Mouse (Mus musculus): ENCODE measurements at regions not wholly inside any gene's neighbourhood (a gene's known extent, or its start where the extent isn't known, plus 50 kb on each side); places are given as distances from the start of the nearest gene placed in this dataset.

DNA sequence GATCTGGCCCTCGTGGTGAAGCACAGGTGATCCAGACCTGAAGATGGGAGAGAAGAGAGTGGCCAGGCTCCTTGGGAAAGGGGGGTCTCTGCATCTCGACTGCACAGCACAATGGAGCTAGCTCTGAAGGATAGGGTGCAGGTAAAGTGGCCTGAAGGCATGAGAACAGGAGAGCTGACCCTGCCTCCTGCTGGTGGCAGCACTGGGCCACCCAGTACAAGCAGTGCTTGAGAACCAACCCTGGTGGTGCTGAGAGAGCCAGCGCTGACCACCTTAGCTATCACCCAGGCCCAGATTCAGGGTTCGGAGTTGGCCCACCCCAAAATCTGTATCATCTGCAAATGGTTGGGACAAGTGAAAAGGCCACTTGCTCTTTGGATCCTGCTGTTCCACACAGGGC is 66.2 kb downstream of the A730009L09Rik start:
- DNase-seq (ENCODE audit: extremely low read depth, insufficient read length, low spot score), result no peak

DNA sequence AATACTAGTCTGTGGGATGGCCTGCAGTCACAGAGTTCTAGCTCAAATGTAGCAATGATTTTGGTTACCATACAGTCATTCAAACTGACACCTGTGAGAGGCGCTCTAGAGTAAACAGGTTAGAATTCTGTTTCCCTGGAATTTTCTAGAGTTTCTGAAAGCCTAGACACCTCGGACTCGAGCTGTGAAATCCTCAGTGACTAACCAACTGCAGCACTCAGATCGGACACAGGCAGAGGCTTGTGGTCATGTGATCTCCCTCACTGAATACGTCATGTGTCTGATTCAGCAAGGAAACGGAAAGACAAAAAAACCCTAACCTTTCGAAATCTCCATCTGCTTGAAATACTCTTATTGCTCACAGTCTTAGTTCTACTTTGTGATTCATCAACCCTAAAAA is 68.4 kb downstream of the A730009L09Rik start:
- no peak for DNase-seq (ENCODE audit: extremely low read depth, insufficient read length, low spot score)

DNA sequence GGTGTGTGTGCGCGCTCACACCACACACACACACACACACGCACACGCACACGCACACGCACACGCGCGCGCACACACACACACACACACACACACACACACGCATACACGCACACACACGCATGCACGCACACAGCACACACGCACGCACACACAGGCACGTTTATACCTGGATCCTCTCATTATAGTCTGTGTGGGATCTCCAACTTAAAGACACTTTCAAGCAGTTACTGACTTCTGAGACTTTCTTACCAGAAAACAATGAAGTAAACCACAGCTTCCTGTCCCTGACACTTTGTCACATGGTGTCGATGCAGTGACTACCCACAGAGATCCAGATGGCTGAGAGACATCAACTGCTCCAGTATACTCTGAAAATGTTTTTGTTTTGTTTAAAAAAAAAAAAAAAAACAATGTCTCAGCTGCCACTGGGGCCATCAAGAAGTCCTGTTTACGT is 68.9 kb downstream of the A730009L09Rik start:
- no peak for DNase-seq (ENCODE audit: extremely low read depth, insufficient read length, low spot score)

DNA sequence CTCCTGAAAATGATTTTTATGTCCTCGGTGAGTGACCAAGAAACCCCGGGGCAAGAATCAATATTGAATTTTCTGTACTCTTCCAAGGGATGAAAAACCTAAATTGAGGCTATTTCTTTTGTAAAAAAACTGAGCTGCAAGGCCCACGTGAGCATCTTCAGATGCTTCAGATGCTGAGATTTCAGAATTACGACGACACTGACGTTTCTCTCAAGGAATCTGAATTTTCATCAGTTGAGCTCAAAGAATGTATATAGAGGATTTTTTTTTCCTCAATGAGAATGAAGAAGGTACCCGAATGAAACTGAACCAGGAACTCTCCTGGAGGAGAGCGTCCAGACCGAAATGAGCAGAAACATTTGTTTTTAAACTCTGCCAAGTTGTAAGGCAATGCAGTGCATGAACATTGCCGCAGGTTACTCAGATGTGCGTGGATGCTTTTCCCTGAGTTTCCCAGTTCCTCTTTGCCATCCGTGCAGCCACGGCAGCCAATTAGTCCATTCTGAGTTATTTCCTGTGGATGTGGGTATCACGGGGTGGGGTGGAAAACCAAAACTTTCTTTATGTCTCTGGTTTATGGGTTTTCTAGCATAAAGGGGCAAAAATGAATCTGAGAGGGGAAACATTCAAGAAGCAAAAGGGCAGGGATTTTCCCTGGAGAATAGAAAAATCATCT is 69.9 kb downstream of the A730009L09Rik start:
- no peak for DNase-seq (ENCODE audit: extremely low read depth, insufficient read length, low spot score)

DNA sequence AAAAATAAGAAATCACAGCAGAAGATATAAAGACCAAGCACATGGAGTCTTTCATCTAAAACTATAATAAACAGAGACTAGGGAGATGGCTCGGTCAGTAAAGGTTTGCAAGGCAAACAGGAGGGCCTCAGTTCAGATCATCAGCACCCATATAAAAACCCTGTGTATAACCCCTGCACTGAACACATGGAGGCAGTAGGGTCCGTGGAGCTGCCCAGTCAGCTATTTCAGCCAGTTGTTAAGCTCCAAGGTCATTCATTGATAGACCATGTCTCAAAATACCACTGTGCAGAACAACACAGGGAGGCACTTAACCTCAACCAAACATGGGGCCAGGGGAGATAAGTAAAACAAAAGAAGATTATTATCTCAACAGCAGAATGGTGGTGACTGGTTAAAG is 78.1 kb downstream of the A730009L09Rik start:
- no peak for DNase-seq (ENCODE audit: extremely low read depth, insufficient read length, low spot score)

DNA sequence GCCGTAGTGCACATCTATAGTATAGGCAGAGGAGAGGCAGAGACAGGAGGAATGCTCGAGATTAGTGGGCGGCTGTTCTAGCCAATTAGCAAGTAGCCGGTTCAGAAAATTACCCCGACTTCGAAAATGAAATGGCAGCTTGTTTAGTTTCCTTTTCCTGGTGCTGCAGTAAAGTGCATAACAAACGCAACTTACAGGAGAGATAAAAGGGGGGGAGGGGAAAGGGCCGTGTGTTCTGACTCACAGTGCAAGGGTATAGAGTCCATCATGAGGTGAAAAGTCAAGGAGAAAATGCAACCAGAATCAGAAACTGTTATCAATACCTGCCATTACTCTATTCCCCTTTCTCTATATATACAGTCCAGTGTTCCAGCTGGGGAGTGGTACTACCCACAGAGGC is 88.0 kb downstream of the A730009L09Rik start:
- DNase-seq (ENCODE audit: extremely low read depth, insufficient read length, low spot score), result no peak

DNA sequence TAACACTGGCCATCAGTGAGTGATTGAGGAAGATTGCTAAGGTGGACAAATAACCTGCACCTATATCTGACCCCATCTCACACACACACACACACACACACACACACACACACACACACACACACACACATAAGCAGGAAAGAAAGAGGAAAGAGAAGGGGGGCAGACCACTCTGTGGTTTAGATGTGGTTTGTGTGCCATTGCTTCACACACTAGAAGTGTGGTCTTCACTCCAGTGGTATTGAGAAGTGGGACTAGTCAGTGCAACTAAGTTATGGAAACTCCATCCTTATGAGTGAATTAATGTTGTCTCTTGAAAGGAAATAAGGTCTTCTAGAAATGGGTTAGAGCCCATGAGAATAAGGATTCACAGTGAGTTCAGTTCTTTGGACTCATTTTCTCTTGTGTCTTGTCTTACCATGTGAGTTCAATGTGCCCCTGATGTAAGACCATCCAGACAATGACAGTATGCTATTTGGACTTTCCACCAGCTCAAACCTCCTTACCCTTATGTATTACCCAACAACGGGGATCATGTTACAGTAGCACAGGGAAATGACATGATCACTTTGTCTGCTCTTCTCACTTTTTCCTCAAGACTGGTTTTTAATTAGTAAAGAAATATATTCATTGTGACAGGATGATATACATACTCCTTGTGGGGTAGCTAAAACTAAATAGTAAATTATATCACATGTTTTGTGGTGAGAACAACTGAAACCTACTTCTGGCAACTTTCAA is 88.7 kb downstream of the A730009L09Rik start:
- DNase-seq (ENCODE audit: extremely low read depth, insufficient read length, low spot score), result no peak

DNA sequence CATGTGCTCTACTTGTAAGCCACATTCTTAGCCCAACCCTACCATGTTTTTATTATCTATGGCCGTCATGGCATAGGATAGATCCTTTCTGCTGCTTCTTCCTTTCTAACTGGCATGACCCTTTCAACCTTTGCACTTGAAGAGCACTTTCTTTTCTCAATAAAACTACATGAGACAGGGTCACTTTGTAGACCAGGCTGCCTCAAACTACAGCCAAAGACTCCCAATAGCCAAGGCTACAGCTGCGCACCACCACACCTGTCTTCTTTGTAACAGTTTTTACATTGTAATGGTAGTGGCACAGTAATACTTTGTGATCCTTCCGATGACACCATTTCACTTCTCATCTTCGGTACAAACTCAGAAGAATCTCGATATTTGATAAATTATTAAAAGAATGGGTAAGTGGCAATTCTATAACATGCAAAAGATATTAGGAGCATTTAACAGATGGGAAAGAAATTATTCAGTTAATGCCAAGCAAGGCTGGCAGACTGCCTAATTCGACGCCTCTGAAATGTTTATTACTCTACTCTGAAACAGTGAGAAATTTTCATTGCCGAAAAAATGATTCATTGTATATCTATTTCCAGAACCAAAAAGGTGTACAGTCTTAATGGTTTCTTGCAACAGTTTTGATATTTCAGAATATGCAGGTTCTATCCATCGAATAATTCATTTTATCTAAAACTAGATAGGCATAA is 89.5 kb downstream of the A730009L09Rik start:
- DNase-seq (ENCODE audit: extremely low read depth, insufficient read length, low spot score), result no peak

DNA sequence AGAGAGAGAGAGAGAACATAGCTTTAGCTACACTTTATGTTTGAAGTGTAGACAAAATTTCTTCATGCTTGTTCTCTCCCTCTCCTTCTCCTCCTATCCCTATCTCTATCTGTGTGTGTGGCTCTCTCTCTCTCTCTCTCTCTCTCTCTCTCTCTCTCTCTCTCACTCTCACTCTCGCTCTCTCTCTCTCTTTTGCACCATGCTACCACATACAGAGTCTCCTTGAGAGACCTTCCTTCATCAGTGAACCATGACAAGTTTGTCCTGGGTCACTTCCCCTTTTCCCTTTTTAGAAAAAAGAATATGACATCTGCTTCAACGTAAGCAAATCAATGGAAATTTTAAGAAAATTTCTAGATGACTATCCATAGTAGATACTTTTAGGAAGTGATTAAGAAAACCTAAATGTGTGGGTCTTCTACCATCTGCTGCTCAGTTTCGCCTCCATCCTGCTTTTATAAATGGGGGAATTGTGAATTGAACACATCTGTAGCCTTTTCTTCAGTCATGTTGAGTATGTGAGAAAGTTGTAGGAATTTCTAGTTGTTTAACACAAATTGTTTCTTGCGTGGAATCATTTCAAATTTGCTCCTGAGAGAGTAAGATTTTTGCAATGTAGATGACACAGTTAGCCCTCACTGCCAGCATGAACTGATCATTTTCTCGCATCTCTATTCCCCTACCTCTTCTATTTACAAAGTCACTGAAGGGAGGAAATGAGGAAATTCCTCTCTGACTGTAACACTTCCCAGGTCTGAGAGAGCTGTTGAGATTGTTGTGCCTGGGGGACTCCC is 91.3 kb downstream of the A730009L09Rik start:
- DNase-seq (ENCODE audit: extremely low read depth, insufficient read length, low spot score), result no peak

DNA sequence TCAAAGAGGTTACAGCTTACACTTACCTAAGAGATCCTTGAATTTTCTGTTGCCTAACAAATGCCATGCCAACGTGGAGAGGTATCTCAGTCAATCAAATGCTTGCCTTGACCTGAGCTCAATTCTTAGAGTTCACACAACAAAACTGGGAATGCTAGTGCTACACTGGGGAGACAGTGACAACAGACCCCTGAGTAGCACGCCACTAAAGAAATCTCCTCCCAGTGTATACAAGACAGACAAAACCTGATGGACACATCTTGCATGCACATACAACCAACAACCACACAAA is 91.8 kb downstream of the A730009L09Rik start:
- DNase-seq (ENCODE audit: extremely low read depth, insufficient read length, low spot score), result no peak

DNA sequence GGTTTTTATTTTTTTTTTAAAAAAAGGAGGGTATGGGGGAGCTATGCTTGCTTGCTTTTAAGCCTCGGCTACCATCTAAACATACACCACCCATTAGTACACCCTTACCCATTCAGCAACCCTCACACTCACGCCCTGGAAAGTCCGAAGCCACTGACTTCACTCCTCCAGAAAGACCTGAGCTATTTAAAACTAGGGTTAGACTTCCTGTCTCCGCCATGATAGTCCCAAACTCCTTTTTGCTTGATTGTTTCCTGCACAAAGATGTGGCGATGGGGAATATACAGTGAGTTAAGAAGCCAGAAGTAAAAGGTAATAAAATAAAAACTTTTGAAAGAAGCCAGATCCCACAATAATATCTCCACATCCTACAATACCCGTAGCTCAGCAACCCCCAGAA is 92.6 kb downstream of the A730009L09Rik start:
- DNase-seq (ENCODE audit: extremely low read depth, insufficient read length, low spot score), result no peak

DNA sequence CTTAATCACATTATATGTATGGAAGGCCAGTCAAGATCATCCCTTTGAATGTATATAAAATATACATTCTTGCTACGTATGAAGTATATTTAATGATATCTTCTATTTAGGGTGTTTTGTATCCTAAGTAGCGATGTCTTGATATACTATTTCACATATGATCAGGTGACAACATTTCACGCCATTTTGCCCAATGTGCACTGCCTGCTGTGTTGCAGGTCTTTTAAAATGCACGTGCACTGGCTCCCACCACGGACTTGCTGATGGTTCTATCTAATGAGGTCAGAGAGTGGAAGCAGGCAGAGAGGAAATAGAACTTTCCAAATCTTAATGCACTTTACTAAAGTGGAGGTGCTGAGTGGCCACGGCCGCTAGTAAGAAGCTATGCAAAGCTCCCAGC is 100.8 kb downstream of the A730009L09Rik start:
- DNase-seq (ENCODE audit: extremely low read depth, insufficient read length, low spot score), result no peak

DNA sequence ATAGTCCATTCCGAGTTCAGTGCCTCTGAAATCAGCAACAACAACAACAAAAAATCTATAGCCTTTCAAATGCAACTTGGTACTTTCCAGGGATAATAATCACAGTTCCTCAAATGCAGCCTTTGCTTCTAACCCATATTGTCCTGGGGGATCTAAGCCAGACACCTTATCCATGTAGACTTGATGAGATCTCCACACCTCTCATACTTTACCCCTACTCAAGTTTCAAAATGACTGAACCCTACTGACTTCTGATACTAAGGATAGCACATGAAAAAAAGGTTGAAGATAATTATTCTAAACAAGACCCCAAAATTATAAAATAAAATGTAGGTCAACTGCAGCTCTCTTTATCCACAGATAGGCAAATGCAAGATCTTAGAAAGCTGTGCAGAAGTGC is 101.2 kb downstream of the A730009L09Rik start:
- no peak for DNase-seq (ENCODE audit: extremely low read depth, insufficient read length, low spot score)

DNA sequence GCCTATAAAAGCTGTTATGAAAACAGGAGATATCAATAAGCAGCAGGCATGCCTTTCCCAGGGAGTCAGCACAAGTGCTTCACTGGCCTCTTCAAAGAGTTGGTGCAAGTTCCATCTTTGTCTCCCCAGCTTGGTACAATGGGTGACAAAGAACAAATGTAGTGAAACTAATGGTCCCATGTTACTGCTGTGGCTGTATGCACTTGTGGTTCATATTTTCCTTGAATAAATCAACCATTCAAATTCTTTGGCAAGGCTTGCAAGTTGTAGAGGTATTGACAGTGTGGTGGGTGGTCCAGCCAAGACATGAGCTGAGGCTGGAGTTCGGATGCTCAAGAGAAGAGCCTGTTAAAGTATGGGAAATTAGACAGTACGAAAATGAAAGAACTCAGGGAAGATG is 103.5 kb downstream of the A730009L09Rik start:
- no peak for DNase-seq (ENCODE audit: extremely low read depth, insufficient read length, low spot score)

DNA sequence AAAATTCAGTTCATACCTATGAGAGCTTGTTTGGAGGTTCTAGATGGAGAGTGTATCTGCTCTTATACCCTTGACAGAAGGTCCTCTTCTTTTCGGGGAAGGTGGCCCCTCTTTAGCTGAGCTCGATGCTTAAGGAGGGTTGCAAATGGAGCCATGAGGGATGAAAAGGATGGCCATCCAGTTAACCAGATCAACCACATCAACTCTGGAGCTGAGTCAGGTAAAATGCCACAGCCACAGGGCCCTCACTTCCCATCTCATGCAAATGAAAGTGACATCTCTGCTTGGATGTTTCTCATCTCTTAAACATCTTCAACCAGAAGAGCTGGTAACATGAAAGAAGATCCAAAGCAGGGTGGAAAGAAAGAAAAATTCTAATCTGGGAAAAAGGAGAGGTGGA is 105.0 kb downstream of the A730009L09Rik start:
- DNase-seq (ENCODE audit: extremely low read depth, insufficient read length, low spot score), result no peak

DNA sequence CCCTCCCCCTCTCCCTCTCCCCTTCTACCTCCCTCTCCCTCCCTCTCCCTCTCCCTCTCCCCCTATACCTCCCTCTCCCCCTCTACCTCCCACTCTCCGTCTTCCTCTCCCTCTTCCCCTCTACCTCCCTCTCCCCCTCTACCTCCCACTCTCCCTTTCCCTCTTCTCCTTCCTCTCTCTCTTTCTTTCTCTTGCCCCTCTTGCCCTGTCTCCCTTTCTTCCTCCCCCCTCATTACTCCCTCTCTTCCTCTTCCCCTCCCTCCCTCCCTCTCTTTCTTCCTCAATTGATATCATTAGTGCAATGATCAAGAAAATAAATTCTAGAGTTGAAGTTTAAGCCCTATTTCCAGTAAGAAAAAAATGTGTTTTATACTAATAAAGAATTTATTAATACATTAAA is 105.9 kb downstream of the A730009L09Rik start:
- no peak for DNase-seq (ENCODE audit: extremely low read depth, insufficient read length, low spot score)

DNA sequence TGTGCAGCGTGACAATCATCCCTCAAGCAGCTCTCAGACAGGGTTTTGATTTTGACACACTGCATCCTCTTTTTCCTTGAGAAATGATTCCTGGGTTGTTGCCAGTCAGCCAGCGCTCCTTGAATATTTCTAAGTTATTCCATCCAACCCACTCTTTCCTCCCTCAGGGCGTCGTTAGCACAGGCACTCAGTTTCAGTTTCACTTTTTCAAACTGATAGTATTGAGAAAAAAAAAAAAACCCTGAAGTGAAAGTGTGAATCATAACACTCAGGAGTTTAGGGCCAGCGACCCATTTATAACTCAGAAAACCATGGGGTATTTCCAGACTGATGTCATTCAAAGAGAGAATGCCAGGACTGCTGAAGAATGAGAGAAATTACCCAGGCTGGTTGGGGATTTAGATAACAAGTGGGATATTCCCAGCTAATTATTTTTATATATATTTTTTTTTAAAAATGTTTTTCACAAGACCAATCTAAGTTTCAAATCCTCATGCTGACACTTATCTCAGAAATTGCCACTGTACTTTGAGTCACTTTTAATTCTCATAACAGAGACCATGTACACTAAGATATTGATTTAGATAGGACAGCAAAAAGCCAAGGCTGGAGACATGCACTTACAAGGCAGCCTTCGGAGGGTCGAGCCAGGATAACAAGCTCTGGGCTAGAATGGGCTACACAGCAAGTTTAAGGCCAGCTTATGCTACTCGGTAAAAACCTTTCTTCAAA is 106.5 kb downstream of the A730009L09Rik start:
- DNase-seq (ENCODE audit: extremely low read depth, insufficient read length, low spot score), result peak; percentile 53

DNA sequence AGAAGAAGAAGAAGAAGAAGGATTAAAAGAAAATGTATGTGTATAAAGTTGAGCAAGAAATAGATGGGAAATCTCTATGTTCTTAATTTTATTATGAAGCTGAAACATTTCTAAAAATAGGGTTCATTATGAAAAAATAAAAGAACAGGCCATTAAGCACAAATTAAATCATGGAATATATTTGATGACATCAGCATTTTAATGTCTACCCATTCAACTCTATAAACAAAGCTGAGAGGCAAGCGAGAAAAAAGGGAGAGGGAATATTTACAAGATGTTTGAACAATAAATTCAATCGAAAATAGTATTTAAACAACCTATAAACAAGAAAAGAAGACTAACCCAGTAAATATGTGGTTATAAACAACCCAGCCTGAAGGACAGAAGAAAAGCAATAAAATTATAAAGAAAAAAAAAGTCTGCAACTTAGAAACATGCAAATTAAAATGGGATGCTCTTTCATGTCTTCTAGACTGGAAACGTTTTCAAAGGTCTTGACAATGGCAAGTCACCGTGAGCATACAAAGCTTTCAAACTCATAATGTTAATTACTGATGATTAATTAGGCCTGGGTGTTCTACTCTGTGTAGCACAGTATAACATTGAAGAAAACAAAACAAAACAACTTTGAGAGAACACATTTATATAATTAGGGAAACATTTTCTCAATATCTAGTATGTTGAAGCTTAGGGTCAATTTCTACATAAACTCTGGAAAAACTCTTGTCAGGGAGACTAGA is 108.6 kb downstream of the A730009L09Rik start:
- no peak for DNase-seq (ENCODE audit: extremely low read depth, insufficient read length, low spot score)

DNA sequence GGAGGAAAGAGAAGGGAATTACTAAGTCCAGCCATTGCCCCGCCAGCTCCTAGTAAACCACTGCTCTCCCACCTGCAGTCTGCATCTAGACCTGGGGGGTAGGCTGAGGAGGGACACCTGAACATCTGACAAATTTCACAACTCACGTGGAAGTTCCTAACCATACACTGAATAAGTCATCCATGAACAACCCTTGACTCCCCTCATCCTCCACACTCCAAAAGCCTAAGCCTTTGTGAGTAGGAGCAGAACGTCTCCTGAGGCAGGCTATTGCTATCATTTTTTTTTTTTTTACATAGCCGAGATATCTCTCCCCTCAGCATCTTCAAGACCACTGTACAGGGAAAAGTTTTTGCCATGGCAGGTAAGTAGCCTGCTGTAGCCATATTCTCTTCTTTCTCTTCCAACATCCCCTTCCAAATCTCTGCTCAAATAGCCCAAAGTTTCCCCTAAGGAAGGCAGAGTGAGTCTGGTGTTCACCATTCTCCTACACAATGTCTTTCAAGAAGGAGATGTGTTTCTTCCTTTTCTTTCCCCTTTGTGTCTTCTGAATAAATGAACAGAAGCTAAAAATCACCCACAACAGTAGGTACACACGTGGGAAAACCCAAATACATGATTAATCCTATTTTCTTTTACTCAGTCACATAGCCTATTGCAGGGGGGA is 109.7 kb downstream of the A730009L09Rik start:
- no peak for DNase-seq (ENCODE audit: extremely low read depth, insufficient read length, low spot score)

Data from 3134 (cell line).